Mouse (Mus musculus) liver, adult 2 months (tissue): ENCODE data around the gene Chrd. TPM values are rescaled to one million over a fixed set of nuclear protein-coding genes. Genes with fewer than 3 reads are reported as not detected.
A peak's percentile ranks its signal among the peaks of the same experiment; 100 is the strongest.

Experiments used
- DNase-seq: peaks from one replicate; pipeline ENCODE4 v3.0.0-alpha.2; 2011; ENCODE audit warnings: low read depth, low spot score; ENCODE audit errors: extremely low read depth
- H3K27ac ChIP-seq: fragments of 200-500 bp; replicated peaks from 2 replicates; pipeline ENCODE4 v1.5.1; 2012; ENCODE audit warnings: low read depth, mild to moderate bottlenecking, control low read depth, inconsistent platforms, low read length; ENCODE audit not compliant: insufficient read depth
- H3K27me3 ChIP-seq: fragments of 200-500 bp; 2 replicates; pipeline ENCODE4 v1.6.1; 2012; ENCODE audit warnings: mild to moderate bottlenecking, moderate library complexity, low read length, inconsistent platforms; ENCODE audit not compliant: control insufficient read depth, insufficient read depth
- H3K36me3 ChIP-seq: fragments of 200-500 bp; 2 replicates; pipeline ENCODE4 v1.6.1; 2012; ENCODE audit warnings: low read length, inconsistent platforms; ENCODE audit not compliant: control insufficient read depth, insufficient read depth
- H3K4me1 ChIP-seq: fragments of 200-500 bp; 2 replicates; pipeline ENCODE4 v1.6.1; 2011; ENCODE audit warnings: low read length; ENCODE audit not compliant: control insufficient read depth, insufficient read depth
- H3K4me3 ChIP-seq: fragments of 200-500 bp; 2 replicates; pipeline ENCODE4 v1.5.1; 2011; ENCODE audit warnings: low read depth, mild to moderate bottlenecking, control low read depth, low read length, moderate library complexity; ENCODE audit not compliant: insufficient read depth
- H3K79me2 ChIP-seq: fragments of 200-500 bp; 2 replicates; pipeline ENCODE4 v1.6.1; 2012; ENCODE audit warnings: inconsistent platforms, mild to moderate bottlenecking, low read length, moderate library complexity; ENCODE audit not compliant: control insufficient read depth, insufficient read depth
- H3K9ac ChIP-seq: fragments of 200-500 bp; 2 replicates; pipeline ENCODE4 v1.6.1; 2012; ENCODE audit warnings: low read depth, mild to moderate bottlenecking, control low read depth, inconsistent platforms, low read length
- CTCF ChIP-seq: fragments of 200-500 bp; IDR thresholded peaks from 2 replicates; pipeline ENCODE4 v1.5.1; 2011; ENCODE audit warnings: low read depth, low read length, control low read depth
- POLR2A ChIP-seq: fragments of 200-500 bp; IDR thresholded peaks from 2 replicates; pipeline ENCODE4 v1.6.1; 2011; ENCODE audit warnings: low read length, control low read depth; ENCODE audit not compliant: insufficient read depth; ENCODE audit errors: extremely low read depth
- WGBS: fragments of 180-500 bp; shearing (Covaris S2); methylation state at CpG from one replicate; pipeline ENCODE4 v1.1.7; 2018; 5-methylcytosine and 5-hydroxymethylcytosine counted together
- polyA plus RNA-seq: library from polyadenylated mRNA; depleted of rRNA; stranded (reverse); fragments of >200 nt; gene quantifications from 2 replicates; pipeline ENCODE4 v1.2.3, GENCODE M21; 2012
- total RNA-seq: library from RNA; depleted of rRNA; stranded (reverse); fragments of >200 nt; gene quantifications from 2 replicates; pipeline ENCODE4 v1.2.3, GENCODE M21; 2014

Gene Chrd
- total and polyA plus RNA-seq, 2 experiments: 3.0 to 14.1 TPM

DNA sequence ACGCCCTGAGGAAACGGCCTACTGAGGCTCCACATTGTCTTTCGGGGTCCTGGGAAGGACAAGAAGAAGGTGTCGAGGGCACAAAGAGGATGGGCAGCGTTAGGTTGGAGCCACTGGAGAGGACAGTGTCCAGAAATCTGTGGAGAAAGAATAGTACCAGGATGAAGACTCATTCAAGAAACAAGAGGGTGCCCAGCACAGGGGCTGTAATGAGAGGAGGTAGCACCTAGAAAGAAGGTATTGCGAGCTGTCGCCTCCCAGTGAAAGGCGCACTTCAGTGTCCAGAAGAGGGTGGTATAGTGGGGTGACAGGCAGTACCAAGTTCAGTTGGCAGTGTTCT is 16.1 kb upstream of the Chrd start:
- peak overlapping the region; percentile 85 for H3K4me3 ChIP-seq
- no peaks in the 10 kb centered on the region for H3K79me2 ChIP-seq
- TF ChIP-seq CTCF (no peak), POLR2A (0 out of 2 replicates have a peak, but pooled peaks have one; percentile 13)
- 2% methylated on average over 8 of the region's 8 CpGs for WGBS
- H3K27ac ChIP-seq: peak overlapping the region; percentile 99
- DNase-seq: peak; percentile 88
- no peaks in the 10 kb centered on the region for H3K27me3 ChIP-seq
- H3K36me3 ChIP-seq: peaks cover 4% of the 10 kb centered on the region; the same call in 1 of the 2 replicates
- peaks cover 7% of the 10 kb centered on the region for H3K4me1 ChIP-seq
- H3K9ac ChIP-seq: peak overlapping the region; percentile 81

- under 1% methylated on average over 62 of the region's 62 CpGs for WGBS
- peak within 1 kb of the TSS; percentile 96 for H3K9ac ChIP-seq
- DNase-seq: peak; percentile 97
- H3K27me3 ChIP-seq: no peaks in the 10 kb centered on the region
- peak; percentile 31; the same call in 1 of the 2 replicates for TF ChIP-seq POLR2A
- TF ChIP-seq CTCF: peak; percentile 87
- peak within 1 kb of the TSS; percentile 85 for H3K4me3 ChIP-seq
- H3K4me1 ChIP-seq: peaks cover 7% of the 10 kb centered on the region
- H3K27ac ChIP-seq: peak within 1 kb of the TSS; percentile 99
- no peaks in the 10 kb centered on the region for H3K79me2 ChIP-seq
- peaks cover 4% of the 10 kb centered on the region; the same call in 1 of the 2 replicates for H3K36me3 ChIP-seq
Observed at GRCm38 (mm10) chr16:20717181-20717977, 15.5 kb upstream of the Chrd start, which contains the start of the genes Polr2h and Clcn2. TSS of gene Polr2h (plus strand) at chr16:20717665. TSS of gene Clcn2 (minus strand) at chr16:20717746.

GRCm38 (mm10) chr16:20717978-20718670 is 14.8 kb upstream of the Chrd start:
- Histone ChIP-seq H3K4me1 (peaks cover 7% of the 10 kb centered on the region), H3K27me3 (no peaks in the 10 kb centered on the region), H3K27ac (peak overlapping the region; percentile 80), H3K9ac (peak overlapping the region; percentile 77), H3K36me3 (peaks cover 4% of the 10 kb centered on the region; the same call in 1 of the 2 replicates), H3K4me3 (peak overlapping the region; percentile 76), H3K79me2 (no peaks in the 10 kb centered on the region)
- WGBS: 1% methylated on average over 18 of the region's 18 CpGs
- TF ChIP-seq POLR2A (no peak), CTCF (no peak)
- DNase-seq: no peak

- peaks cover 9% of the 10 kb centered on the region; the same call in 1 of the 2 replicates for H3K36me3 ChIP-seq
- H3K27me3 ChIP-seq: no peaks in the 10 kb centered on the region
- no peak for TF ChIP-seq CTCF
- TF ChIP-seq POLR2A: no peak
- DNase-seq: no peak
- H3K9ac ChIP-seq: no peak overlapping the region
- 86% methylated on average over 10 of the region's 10 CpGs for WGBS
- no peak overlapping the region for H3K27ac ChIP-seq
- no peak overlapping the region for H3K4me3 ChIP-seq
- peaks cover 6% of the 10 kb centered on the region for H3K4me1 ChIP-seq
- no peaks in the 10 kb centered on the region for H3K79me2 ChIP-seq
Observed at GRCm38 (mm10) chr16:20721808-20722207, 11.1 kb upstream of the Chrd start.

DNA sequence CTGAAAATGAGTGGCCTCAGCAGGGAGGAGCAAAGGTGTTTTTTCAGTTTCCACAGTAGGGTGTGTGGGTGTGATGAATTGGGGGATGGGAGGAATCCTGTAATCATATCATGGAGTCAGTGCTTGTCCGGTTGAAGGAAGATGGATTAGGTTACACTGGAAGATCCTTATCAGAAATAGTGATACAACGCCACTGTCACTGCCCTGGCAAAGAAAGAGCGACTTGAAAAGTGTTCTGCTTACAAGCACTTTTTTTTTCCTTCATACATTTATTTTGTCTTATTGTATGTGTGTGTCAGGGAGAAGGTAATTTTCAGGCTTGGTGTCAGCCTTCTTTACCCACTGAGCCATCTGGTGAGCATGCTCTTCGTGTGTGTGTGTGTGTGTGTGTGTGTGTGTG is 10.2 kb upstream of the Chrd start:
- 62% methylated on average over 4 of the region's 4 CpGs for WGBS
- Histone ChIP-seq H3K4me3 (no peak overlapping the region), H3K36me3 (peaks cover 9% of the 10 kb centered on the region; the same call in 1 of the 2 replicates), H3K79me2 (no peaks in the 10 kb centered on the region), H3K9ac (no peak overlapping the region), H3K4me1 (peaks cover 6% of the 10 kb centered on the region), H3K27ac (no peak overlapping the region), H3K27me3 (no peaks in the 10 kb centered on the region)
- DNase-seq: no peak
- TF ChIP-seq CTCF (no peak), POLR2A (no peak)
